Mouse (Mus musculus): Measurements from ENCODE around the gene Dnajc11.

DNA sequence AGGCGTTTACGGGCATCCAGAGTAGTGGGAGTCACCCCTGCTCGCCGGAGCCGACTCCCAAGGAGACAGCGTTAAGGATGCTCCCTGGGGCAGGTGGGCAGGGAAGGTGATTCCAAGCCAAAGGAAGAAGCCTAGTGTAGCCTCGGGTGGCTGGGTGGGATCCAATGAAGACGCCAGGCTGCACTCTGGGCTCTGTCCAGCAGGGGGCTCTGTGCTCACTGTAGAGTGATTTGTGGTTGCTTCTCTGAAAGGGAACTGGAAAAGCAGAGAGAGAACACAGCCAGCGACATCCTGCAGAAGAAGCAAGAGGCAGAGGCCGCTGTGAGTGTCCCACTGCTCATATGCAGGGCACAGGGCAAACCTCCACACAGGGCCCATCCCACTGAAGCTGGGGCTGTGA is 44.3 kb downstream of the Dnajc11 start:
- TF ChIP-seq MYOD1 (IDR thresholded peaks at IDR 0.05; ENCODE audit: control insufficient read depth, insufficient read length, low read depth) (no peak), MAX (IDR thresholded peaks at IDR 0.05) (no peak), CTCF (IDR thresholded peaks at IDR 0.05; ENCODE audit: control insufficient read depth, insufficient read depth, insufficient read length) (peak; percentile 79)

All from C2C12 (cell line).